Mouse (Mus musculus) forebrain, embryonic 10.5 days (tissue): ENCODE data around the gene Rcc2. TPM values are rescaled to one million over a fixed set of nuclear protein-coding genes. Genes with fewer than 3 reads are reported as not detected.

Experiments used
- DNase-seq: peaks from one replicate; pipeline ENCODE4 v3.0.0-alpha.2; 2017; ENCODE audit warnings: low spot score; ENCODE audit errors: extremely low spot score
- H3K27ac ChIP-seq: fragments of 300-500 bp; sonication (generic); 2 replicates; pipeline ENCODE4 v1.5.1; 2016; ENCODE audit warnings: mild to moderate bottlenecking
- H3K27me3 ChIP-seq: fragments of 300-500 bp; sonication (generic); 2 replicates; pipeline ENCODE4 v1.6.1; 2016; ENCODE audit warnings: mild to moderate bottlenecking; ENCODE audit not compliant: poor library complexity, severe bottlenecking
- H3K36me3 ChIP-seq: fragments of 300-500 bp; sonication (generic); replicated peaks from 2 replicates; pipeline ENCODE4 v1.6.1; 2016; ENCODE audit warnings: mild to moderate bottlenecking, moderate library complexity
- H3K4me1 ChIP-seq: fragments of 300-500 bp; sonication (generic); 2 replicates; pipeline ENCODE4 v1.6.1; 2016
- H3K4me3 ChIP-seq: fragments of 300-500 bp; sonication (generic); 2 replicates; pipeline ENCODE4 v1.5.1; 2016; ENCODE audit warnings: mild to moderate bottlenecking, moderate library complexity
- H3K9me3 ChIP-seq: fragments of 300-500 bp; sonication (generic); 2 replicates; pipeline ENCODE4 v1.6.1; 2016; ENCODE audit warnings: mild to moderate bottlenecking, moderate library complexity
- WGBS: fragments of 180-500 bp; shearing (Covaris S2); methylation state at CpG from one replicate; pipeline ENCODE4 v1.1.7; 2016; 5-methylcytosine and 5-hydroxymethylcytosine counted together
- polyA plus RNA-seq: library from polyadenylated mRNA; unstranded; fragments of >200 nt; fragmentation: Nextera tagmentation; extraction: Ambion mirVana; gene quantifications from 2 replicates; pipeline ENCODE4 v1.2.1, GENCODE M21; 2016

The Rcc2 gene
- polyA plus RNA-seq, 1 experiment from 2014 or later = 44.7 TPM

- no peaks in the 10 kb centered on the region for H3K9me3 ChIP-seq
- H3K27me3 ChIP-seq = no peaks in the 10 kb centered on the region
- H3K4me3 ChIP-seq = no peak overlapping the region
- 86% methylated on average over 4 of the region's 4 CpGs for WGBS
- peaks cover 92% of the 10 kb centered on the region for H3K36me3 ChIP-seq
- peaks cover 63% of the 10 kb centered on the region for H3K4me1 ChIP-seq
- H3K27ac ChIP-seq = peak overlapping the region; percentile 27; the same call in 1 of the 2 replicates
- no peak for DNase-seq
Observed at GRCm38 (mm10) chr4:140707615-140708014, 7.3 kb downstream of the Rcc2 start.

DNA sequence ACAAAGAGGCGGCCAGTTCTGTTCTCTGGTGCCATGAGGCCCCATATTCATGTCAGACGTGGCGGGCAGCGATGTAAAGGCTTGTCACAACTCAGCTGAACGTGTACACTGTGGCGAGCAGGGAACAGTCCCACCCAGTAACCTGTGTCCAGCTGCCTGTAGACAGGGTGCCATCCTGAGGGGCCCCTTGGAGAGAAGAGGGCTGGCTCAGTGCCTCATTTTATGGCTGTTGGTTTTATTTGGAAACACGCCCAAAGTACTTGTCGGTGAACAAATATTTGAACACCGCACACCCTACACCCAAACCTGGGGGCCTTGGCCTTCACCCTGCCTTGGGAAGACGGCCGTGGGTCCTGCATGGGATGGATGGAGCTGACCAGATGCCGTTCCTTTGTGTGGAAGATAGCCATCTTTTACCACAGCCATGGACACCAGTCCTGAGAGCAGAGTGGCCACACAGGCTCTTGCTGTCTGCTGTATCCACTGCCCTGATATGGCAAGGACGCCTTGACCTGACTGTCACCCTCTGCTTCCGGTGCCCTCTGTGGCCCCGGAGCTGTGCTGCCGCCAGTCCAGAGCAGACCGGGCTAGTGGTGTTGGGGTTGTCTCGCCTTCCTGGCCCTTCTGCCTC is 8.1 kb downstream of the Rcc2 start:
- 91% methylated on average over 18 of the region's 18 CpGs for WGBS
- Histone ChIP-seq H3K4me1 (peaks cover 64% of the 10 kb centered on the region), H3K36me3 (peaks cover 100% of the 10 kb centered on the region)

DNA sequence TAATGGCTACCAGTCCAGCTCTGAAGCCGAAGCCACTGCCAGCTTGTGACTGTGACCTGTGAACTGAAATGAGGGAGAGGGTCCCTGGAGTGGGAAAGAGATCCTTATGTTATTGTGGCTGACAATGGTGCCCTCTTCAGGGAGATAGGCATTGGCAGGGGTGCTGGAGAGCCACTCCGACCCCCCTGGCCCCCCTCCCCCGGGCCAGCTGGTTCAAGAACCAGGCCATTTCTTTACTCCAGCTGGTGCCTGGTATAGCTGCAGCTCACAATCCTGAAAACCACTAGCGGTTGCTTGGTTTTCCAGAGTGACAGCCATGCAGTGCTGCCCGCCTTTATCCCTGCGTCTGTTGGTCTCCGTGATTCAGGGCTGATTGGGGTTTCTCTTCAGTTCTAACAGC is 8.8 kb downstream of the Rcc2 start:
- peaks cover 64% of the 10 kb centered on the region for H3K4me1 ChIP-seq
- WGBS = 96% methylated on average over 7 of the region's 7 CpGs

More for the DNA sequence above, 8.1 kb downstream of the Rcc2 start:
- no peak for DNase-seq
- Histone ChIP-seq H3K27ac (no peak overlapping the region), H3K27me3 (no peaks in the 10 kb centered on the region), H3K9me3 (no peaks in the 10 kb centered on the region), H3K4me3 (no peak overlapping the region)

DNA sequence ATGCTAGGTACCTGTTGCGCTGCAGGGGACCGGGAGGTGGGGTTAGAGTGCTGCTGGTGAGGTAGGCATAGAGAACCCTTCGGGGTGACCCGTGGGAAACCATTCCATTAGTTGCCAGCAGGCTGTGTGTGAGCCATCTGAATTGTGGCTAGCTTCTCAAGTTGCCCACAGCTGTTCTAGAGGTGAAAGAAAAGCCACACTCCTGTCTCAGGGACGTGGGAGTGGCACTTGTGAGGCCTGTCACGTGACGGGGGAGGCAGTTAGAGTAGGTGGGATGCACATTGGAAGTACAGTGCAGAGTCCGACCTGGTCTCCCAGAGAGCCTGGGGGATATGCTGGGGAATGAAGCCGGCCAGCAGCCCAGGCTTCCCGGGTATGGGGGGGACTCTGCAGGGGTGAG is 9.3 kb downstream of the Rcc2 start:
- 91% methylated on average over 10 of the region's 10 CpGs for WGBS
- H3K27ac ChIP-seq = no peak overlapping the region
- H3K36me3 ChIP-seq = peaks cover 100% of the 10 kb centered on the region
- no peaks in the 10 kb centered on the region for H3K9me3 ChIP-seq
- peaks cover 62% of the 10 kb centered on the region for H3K4me1 ChIP-seq
- DNase-seq = no peak
- no peak overlapping the region for H3K4me3 ChIP-seq
- no peaks in the 10 kb centered on the region for H3K27me3 ChIP-seq

More for the DNA sequence above, 8.8 kb downstream of the Rcc2 start:
- peaks cover 100% of the 10 kb centered on the region for H3K36me3 ChIP-seq
- no peaks in the 10 kb centered on the region for H3K9me3 ChIP-seq
- no peak overlapping the region for H3K4me3 ChIP-seq
- H3K27me3 ChIP-seq = no peaks in the 10 kb centered on the region
- DNase-seq = no peak
- no peak overlapping the region for H3K27ac ChIP-seq

DNA sequence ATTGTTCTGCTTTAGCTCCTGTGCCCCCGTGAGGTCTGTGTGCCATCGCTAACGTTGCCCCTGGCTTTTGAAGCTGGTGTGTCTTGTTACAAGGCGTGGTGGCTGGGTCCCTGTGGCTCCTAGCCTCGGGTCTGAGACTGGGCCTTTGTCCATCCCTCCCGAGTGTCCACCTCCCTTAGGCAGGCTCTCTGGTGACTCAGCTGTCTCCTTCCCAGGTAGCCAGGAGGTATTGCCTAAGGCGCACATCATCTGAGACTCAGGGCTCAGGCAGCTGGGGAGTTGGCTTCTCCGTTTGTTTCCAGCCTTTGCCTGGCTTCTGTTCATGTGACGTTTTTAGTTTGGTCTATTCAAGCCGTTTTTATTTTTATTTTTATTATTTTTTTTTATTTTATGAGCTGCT is 10.4 kb downstream of the Rcc2 start:
- H3K9me3 ChIP-seq = no peaks in the 10 kb centered on the region
- no peaks in the 10 kb centered on the region for H3K27me3 ChIP-seq
- H3K27ac ChIP-seq = no peak overlapping the region
- WGBS = 92% methylated on average over 10 of the region's 10 CpGs
- DNase-seq = no peak
- H3K4me3 ChIP-seq = no peak overlapping the region
- peaks cover 99% of the 10 kb centered on the region for H3K36me3 ChIP-seq
- peaks cover 51% of the 10 kb centered on the region for H3K4me1 ChIP-seq

DNA sequence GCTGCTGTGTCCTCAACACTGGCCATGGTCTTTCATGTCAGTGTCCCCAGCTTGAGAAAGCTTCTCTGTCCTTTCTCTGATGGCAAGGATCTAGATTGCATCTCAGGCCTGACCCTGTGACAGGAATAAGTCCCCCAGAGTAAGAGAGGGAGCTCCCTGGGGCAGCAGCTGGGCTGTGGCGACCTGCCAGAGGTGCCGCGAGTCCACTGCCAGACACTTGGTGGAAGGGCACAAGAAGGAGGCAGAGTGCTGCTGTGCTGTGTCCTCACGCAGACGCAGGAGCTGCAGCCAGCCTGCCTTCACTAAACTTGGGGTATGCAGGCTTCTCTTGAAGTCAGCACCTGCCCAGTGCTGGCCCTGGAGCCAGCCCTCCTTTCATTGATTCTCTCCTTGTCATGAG is 11.0 kb downstream of the Rcc2 start:
- DNase-seq = no peak
- Histone ChIP-seq H3K4me3 (no peak overlapping the region), H3K9me3 (no peaks in the 10 kb centered on the region), H3K27me3 (no peaks in the 10 kb centered on the region), H3K36me3 (peaks cover 99% of the 10 kb centered on the region), H3K4me1 (peaks cover 45% of the 10 kb centered on the region), H3K27ac (no peak overlapping the region)
- 94% methylated on average over 5 of the region's 5 CpGs for WGBS

DNA sequence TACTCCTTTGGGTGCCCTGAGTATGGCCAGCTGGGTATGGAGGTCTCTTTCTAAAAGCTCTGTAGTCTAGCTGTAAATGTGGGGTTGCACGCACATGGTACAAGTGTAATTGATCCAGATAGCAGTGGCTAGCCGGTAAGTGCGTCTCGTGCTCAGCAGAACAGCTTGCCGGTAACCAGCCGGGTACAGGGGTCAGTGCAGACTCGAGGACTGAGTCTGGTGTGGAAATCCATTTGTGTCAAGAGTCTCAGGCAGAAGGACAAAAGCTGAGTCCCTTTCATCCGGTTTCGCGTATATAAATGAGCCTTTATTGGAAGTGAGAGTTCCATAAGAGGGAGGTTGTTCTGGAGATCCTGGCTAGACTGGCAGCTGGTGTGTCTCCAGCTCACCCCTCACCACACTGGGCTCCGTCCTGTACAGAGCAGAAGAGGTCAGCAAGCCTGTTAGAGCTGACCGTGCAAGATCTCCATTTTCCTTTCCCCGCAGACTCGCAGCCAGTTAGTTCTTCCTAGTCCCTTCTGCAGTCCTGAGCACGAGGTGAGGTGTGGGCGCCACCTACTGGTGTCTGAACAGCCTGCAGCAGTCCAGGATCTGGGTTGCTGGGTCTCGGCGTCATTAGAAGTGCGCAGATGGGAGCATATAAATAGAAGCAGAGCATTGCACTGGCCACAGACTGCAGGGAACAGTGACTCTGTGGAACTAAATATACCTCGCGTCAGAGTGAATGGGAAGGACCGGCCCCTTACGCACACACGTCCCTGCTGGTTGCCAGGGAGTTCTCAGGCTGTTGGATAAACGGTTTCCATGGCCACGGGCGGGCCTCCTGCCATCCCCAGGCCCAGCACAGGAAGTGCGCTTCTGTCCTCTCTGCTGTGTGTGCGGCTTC is 13.4 kb downstream of the Rcc2 start:
- peaks cover 99% of the 10 kb centered on the region for H3K36me3 ChIP-seq
- H3K4me1 ChIP-seq = peaks cover 34% of the 10 kb centered on the region
- no peaks in the 10 kb centered on the region for H3K27me3 ChIP-seq
- WGBS = 74% methylated on average over 29 of the region's 29 CpGs
- peak; percentile 79 for DNase-seq
- peak overlapping the region; percentile 60; the same call in 1 of the 2 replicates for H3K27ac ChIP-seq
- no peaks in the 10 kb centered on the region for H3K9me3 ChIP-seq
- H3K4me3 ChIP-seq = no peak overlapping the region

- Histone ChIP-seq H3K36me3 (peaks cover 99% of the 10 kb centered on the region), H3K27ac (no peak overlapping the region), H3K27me3 (no peaks in the 10 kb centered on the region), H3K4me3 (no peak overlapping the region), H3K4me1 (peaks cover 33% of the 10 kb centered on the region), H3K9me3 (no peaks in the 10 kb centered on the region)
- WGBS = 91% methylated on average over 5 of the region's 5 CpGs
- no peak for DNase-seq
Observed at GRCm38 (mm10) chr4:140714586-140714985, 14.2 kb downstream of the Rcc2 start.

GRCm38 (mm10) chr4:140716994-140717393 is 16.7 kb downstream of the Rcc2 start:
- 93% methylated on average over 11 of the region's 11 CpGs for WGBS
- Histone ChIP-seq H3K4me1 (peaks cover 24% of the 10 kb centered on the region), H3K27ac (no peak overlapping the region), H3K9me3 (no peaks in the 10 kb centered on the region), H3K27me3 (no peaks in the 10 kb centered on the region), H3K36me3 (peaks cover 99% of the 10 kb centered on the region), H3K4me3 (no peak overlapping the region)
- no peak for DNase-seq

- Histone ChIP-seq H3K4me3 (no peak overlapping the region), H3K27me3 (no peaks in the 10 kb centered on the region), H3K27ac (no peak overlapping the region), H3K4me1 (peaks cover 10% of the 10 kb centered on the region), H3K9me3 (no peaks in the 10 kb centered on the region), H3K36me3 (peaks cover 99% of the 10 kb centered on the region)
- no peak for DNase-seq
- 97% methylated on average over 9 of the region's 9 CpGs for WGBS
Observed at GRCm38 (mm10) chr4:140718436-140718835, 18.1 kb downstream of the Rcc2 start.

- Histone ChIP-seq H3K27me3 (no peaks in the 10 kb centered on the region), H3K27ac (no peak overlapping the region), H3K9me3 (no peaks in the 10 kb centered on the region), H3K36me3 (peaks cover 100% of the 10 kb centered on the region), H3K4me3 (no peak overlapping the region), H3K4me1 (no peaks in the 10 kb centered on the region)
- WGBS = 95% methylated on average over 5 of the region's 5 CpGs
- DNase-seq = no peak
Observed at GRCm38 (mm10) chr4:140720091-140720490, 19.8 kb downstream of the Rcc2 start.

DNA sequence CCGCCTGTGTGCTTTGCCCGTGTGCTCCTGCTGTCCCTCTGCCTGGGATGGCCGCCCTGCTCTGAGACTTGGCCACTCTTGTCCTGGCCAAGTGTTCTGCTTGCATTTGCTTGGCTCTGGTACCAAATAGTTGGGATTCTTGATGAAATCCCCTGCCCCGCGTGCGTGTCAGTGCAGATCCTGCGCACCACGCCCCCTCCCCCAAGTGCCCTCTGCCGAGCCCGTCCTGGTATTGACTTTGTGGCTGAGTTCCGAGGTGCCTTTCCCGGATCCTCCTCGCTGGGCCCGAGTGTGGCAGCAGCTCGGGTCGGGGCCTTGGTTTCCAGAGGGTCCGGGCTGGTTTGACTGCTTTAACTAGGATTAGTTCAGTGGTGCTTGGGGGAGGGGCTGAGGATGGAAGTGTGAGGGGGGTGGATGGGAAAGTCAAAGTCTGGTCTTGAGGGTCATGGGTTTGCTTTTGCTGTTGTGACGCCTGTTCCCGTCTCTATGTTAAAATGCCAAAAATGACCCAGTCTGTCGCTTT is 21.7 kb downstream of the Rcc2 start:
- Histone ChIP-seq H3K36me3 (peaks cover 100% of the 10 kb centered on the region), H3K9me3 (no peaks in the 10 kb centered on the region), H3K27me3 (no peaks in the 10 kb centered on the region), H3K27ac (no peak overlapping the region), H3K4me3 (no peak overlapping the region), H3K4me1 (no peaks in the 10 kb centered on the region)
- 88% methylated on average over 20 of the region's 20 CpGs for WGBS
- DNase-seq = no peak

DNA sequence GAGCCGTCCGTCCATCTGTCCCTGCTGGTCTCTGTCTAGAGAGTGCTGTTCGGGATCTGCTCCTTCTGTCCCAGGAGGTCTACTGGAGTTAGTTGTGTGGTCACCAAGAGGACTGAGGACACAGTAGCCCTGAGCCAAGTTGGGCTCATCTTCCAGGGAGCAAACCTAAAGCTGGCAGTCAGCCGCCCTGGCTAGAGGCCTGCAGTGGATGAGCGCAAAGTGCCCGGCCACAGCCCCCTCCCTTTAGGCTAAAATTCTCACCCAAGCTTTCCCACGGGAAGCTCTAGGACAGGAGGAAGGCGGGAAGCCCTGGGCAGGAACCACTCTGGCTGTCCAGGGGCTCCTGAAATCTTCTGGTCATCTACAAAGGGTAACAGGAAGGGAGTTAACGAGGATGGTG is 22.4 kb downstream of the Rcc2 start:
- no peak for DNase-seq
- H3K27me3 ChIP-seq = no peaks in the 10 kb centered on the region
- no peaks in the 10 kb centered on the region for H3K4me1 ChIP-seq
- 83% methylated on average over 9 of the region's 9 CpGs for WGBS
- no peak overlapping the region for H3K4me3 ChIP-seq
- no peaks in the 10 kb centered on the region for H3K9me3 ChIP-seq
- peaks cover 100% of the 10 kb centered on the region for H3K36me3 ChIP-seq
- H3K27ac ChIP-seq = no peak overlapping the region
